Mouse (Mus musculus) brain, embryonic 14.5 days (tissue): ENCODE measurements around the gene Pcyox1. TPM values are rescaled to one million over a fixed set of nuclear protein-coding genes. Genes with fewer than 3 reads are reported as not detected.
A peak's percentile ranks its signal among the peaks of the same experiment; 100 is the strongest.

Source experiments
- DNase-seq: peaks from one replicate; pipeline ENCODE4 v3.0.0-alpha.2; 2011; ENCODE audit warnings: low read depth
- CTCF ChIP-seq: fragments of 200-500 bp; IDR thresholded peaks from 2 replicates; pipeline ENCODE4 v1.5.1; 2012; ENCODE audit warnings: inconsistent platforms, mild to moderate bottlenecking, moderate library complexity, borderline replicate concordance; ENCODE audit not compliant: insufficient read depth, insufficient read length; ENCODE audit errors: extremely low read depth
- POLR2A ChIP-seq: fragments of 200-500 bp; IDR thresholded peaks from 2 replicates; pipeline ENCODE4 v1.6.1; 2012; ENCODE audit warnings: mild to moderate bottlenecking, inconsistent platforms, borderline replicate concordance; ENCODE audit not compliant: poor library complexity, insufficient read depth, insufficient read length, severe bottlenecking; ENCODE audit errors: extremely low read depth
- polyA plus RNA-seq: library from polyadenylated mRNA; depleted of rRNA; stranded (reverse); fragments of >200 nt; gene quantifications from 2 replicates; pipeline ENCODE4 v1.2.3, GENCODE M21; 2012; rRNA removed

The Pcyox1 gene
- polyA plus RNA-seq = 71.4 and 72.1 TPM in 2 replicates

- peak; percentile 97 for TF ChIP-seq POLR2A
- no peak for TF ChIP-seq CTCF
- DNase-seq = peak; percentile 94
These were observed at the start of gene Pcyox1 for GRCm38 (mm10) chr6:86396581-86397256. Pcyox1 (minus strand) TSS chr6:86397154.

GRCm38 (mm10) chr6:86445551-86445950, 48.6 kb upstream of the Pcyox1 start:
- TF ChIP-seq POLR2A = no peak
- no peak for TF ChIP-seq CTCF
- no peak for DNase-seq

- TF ChIP-seq POLR2A (no peak), CTCF (no peak)
These were observed 44.6 kb upstream of the Pcyox1 start for GRCm38 (mm10) chr6:86441571-86441970.

GRCm38 (mm10) chr6:86439531-86439930, 42.6 kb upstream of the Pcyox1 start:
- TF ChIP-seq CTCF (no peak), POLR2A (no peak)
- no peak for DNase-seq

More at GRCm38 (mm10) chr6:86441571-86441970, 44.6 kb upstream of the Pcyox1 start:
- DNase-seq = no peak

- no peak for DNase-seq
- TF ChIP-seq POLR2A = no peak
- TF ChIP-seq CTCF = no peak
These were observed 42.2 kb upstream of the Pcyox1 start for GRCm38 (mm10) chr6:86439119-86439496.

- DNase-seq = peak; percentile 99
- TF ChIP-seq CTCF (peak; percentile 57; the same call in 1 of the 2 replicates), POLR2A (peak; percentile 27; the same call in 1 of the 2 replicates)
These were observed 41.5 kb upstream of the Pcyox1 start, which contains the start of gene C87436 for GRCm38 (mm10) chr6:86438272-86439118. C87436 (plus strand) TSS chr6:86438374.

GRCm38 (mm10) chr6:86437711-86438110, 40.8 kb upstream of the Pcyox1 start:
- TF ChIP-seq CTCF (peak; percentile 47; the same call in 1 of the 2 replicates), POLR2A (no peak)
- peak; percentile 59 for DNase-seq

- DNase-seq = no peak
- TF ChIP-seq POLR2A (no peak), CTCF (no peak)
These were observed 36.7 kb upstream of the Pcyox1 start for GRCm38 (mm10) chr6:86433696-86434095.

- DNase-seq = no peak
- no peak for TF ChIP-seq POLR2A
- TF ChIP-seq CTCF = no peak
These were observed 34.6 kb upstream of the Pcyox1 start for GRCm38 (mm10) chr6:86431531-86431930.

GRCm38 (mm10) chr6:86426358-86426757, 29.4 kb upstream of the Pcyox1 start, which contains the start of gene Gm44790:
Gm44790 (plus strand) TSS chr6:86426658.
- TF ChIP-seq POLR2A (no peak), CTCF (no peak)
- no peak for DNase-seq

GRCm38 (mm10) chr6:86420491-86420890, 23.5 kb upstream of the Pcyox1 start:
- DNase-seq = no peak
- TF ChIP-seq CTCF (peak; percentile 34; the same call in 1 of the 2 replicates), POLR2A (no peak)

- DNase-seq = no peak
- no peak for TF ChIP-seq CTCF
- TF ChIP-seq POLR2A = no peak
These were observed 22.3 kb upstream of the Pcyox1 start for GRCm38 (mm10) chr6:86419239-86419638.

- DNase-seq = no peak
- TF ChIP-seq POLR2A = no peak
- TF ChIP-seq CTCF = no peak
These were observed 21.8 kb upstream of the Pcyox1 start for GRCm38 (mm10) chr6:86418711-86419110.
